Mouse (Mus musculus) ES-E14 (cell line): ENCODE results near the gene Gm815.

Experiments used
- MAFK ChIP-seq: IDR thresholded peaks from 2 replicates; pipeline ENCODE4 v1.6.1; 2014; ENCODE audit warnings: mild to moderate bottlenecking, low read depth, low read length, inconsistent platforms; ENCODE audit not compliant: insufficient read depth
- ZC3H11A ChIP-seq: IDR thresholded peaks from 2 replicates; pipeline ENCODE4 v1.6.1; 2012; ENCODE audit warnings: low read depth, mild to moderate bottlenecking, inconsistent platforms, low read length, borderline replicate concordance
- ZNF384 ChIP-seq: IDR thresholded peaks from 2 replicates; pipeline ENCODE4 v1.6.1; 2012; ENCODE audit warnings: low read depth, low read length, inconsistent platforms

GRCm38 (mm10) chr19:26914245-26914644 lies 28.6 kb downstream of the Gm815 start:
- no peak for TF ChIP-seq ZNF384
- TF ChIP-seq MAFK, result no peak
- TF ChIP-seq ZC3H11A, result no peak
